ENCODE assay signal across 13 mouse cellular contexts in the genomic region with DNA sequence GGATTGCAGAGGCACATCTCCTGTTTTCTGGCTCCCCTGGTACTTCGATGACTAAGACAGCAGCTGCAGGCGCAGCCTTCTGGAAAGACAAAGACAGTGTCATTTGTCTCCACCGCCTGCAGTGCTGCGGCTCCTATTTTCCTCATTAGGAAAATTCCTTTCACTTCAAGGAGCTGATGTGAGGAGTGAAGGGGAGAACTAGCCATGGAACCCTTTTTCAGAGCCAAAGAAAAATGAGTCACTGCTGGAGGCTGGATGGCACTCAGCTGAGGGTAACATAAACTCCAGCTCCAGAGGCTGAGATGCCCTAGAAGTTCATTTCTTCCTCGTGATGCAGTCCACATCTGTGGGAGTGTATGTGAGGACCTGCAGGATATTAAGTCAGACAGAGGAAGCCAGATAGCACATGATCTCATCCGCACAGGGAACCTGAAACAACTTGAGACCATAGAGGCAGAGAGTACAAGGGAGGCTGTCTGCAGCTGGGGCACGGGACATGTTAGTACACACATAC. TPM values are rescaled to one million over a fixed set of nuclear protein-coding genes. Genes with fewer than 3 reads are reported as not detected.
A peak's percentile ranks its signal among the peaks of the same experiment; 100 is the strongest.
DNase-seq lines count a peak whose midpoint lies in the region; ATAC-seq and TF ChIP-seq lines count a peak whose summit lies in the region.
"Had no signal": no experiment of that assay in that cellular context is flagged by ENCODE, and none has a peak within 500 bp of the region (broad histone marks: within the 10 kb centered on the region; RNA-seq: fewer than 3 reads in every experiment).

No protein-coding gene starts in this region.

- TF ChIP-seq CTCF in heart, adult 2 months (IDR thresholded peaks at IDR 0.05) = no peak

- H3K27me3 ChIP-seq in heart, adult 2 months (ENCODE audit: control insufficient read depth, insufficient read depth, low read length) = no peaks in the 10 kb centered on the region
- H3K27me3 ChIP-seq in heart, embryonic 11.5 days (ENCODE audit: control insufficient read depth, insufficient read depth, low read length) = no peaks in the 10 kb centered on the region
- no peaks in the 10 kb centered on the region for H3K27me3 ChIP-seq in hindbrain, embryonic 15.5 days
- H3K27me3 ChIP-seq: CH12.LX; embryonic facial prominence, embryonic 12.5 days; limb, embryonic 12.5 days had no signal

- no peak for ATAC-seq in heart, embryonic 11.5 days (replicated peaks; ENCODE audit: insufficient number of reproducible peaks, low FRiP score, low TSS enrichment)
- ATAC-seq in hindbrain, embryonic 15.5 days (ENCODE audit: low FRiP score, low read depth) = 0 out of 2 replicates have a peak, but pooled peaks have one; percentile 71

- DNase-seq in heart, adult 2 months = peak in 1 of 2 experiments; percentile 22
- peak; percentile 51 for DNase-seq in right cerebral cortex, adult 18-20 months
- DNase-seq in right cerebral cortex, postnatal 14 days = no peak
- DNase-seq in ovary, adult 18-20 months (ENCODE audit: low spot score) = no peak
- DNase-seq in kidney, adult 18-20 months = no peak
- DNase-seq in urinary bladder, adult 18-20 months (ENCODE audit: low spot score in 2 of 2) = no peak
- DNase-seq: adrenal gland, adult 2 months had no signal

- H3K4me1 ChIP-seq in heart, adult 2 months (ENCODE audit: control insufficient read depth, insufficient read depth, low read length) = peaks cover 4% of the 10 kb centered on the region
- H3K4me1 ChIP-seq in heart, embryonic 11.5 days (ENCODE audit: control insufficient read depth, insufficient read depth, low read length) = no peaks in the 10 kb centered on the region
- H3K4me1 ChIP-seq in hindbrain, embryonic 15.5 days (replicated peaks) = 0 out of 2 replicates have a peak, but pooled peaks cover 3% of the 10 kb centered on the region
- H3K4me1 ChIP-seq: embryonic facial prominence, embryonic 12.5 days; limb, embryonic 12.5 days had no signal

- WGBS in heart, adult 2 months = 40% methylated on average over 7 of the region's 7 CpGs
- 53% methylated on average over 7 of the region's 7 CpGs for WGBS in heart, embryonic 11.5 days (ENCODE audit: insufficient replicate concordance)
- 55% methylated on average over 7 of the region's 7 CpGs for WGBS in hindbrain, embryonic 15.5 days

- no peak overlapping the region for H3K4me3 ChIP-seq in heart, adult 2 months
- H3K4me3 ChIP-seq in heart, embryonic 11.5 days (ENCODE audit: low read depth, low read length) = no peak overlapping the region
- no peak overlapping the region for H3K4me3 ChIP-seq in hindbrain, embryonic 15.5 days
- H3K4me3 ChIP-seq: embryonic facial prominence, embryonic 12.5 days; limb, embryonic 12.5 days; megakaryocyte, embryonic 14.5 days had no signal

- no peak overlapping the region for H3K4me2 ChIP-seq in heart, embryonic 11.5 days
- H3K4me2 ChIP-seq in hindbrain, embryonic 15.5 days = peak overlapping the region; percentile 28
- H3K4me2 ChIP-seq: embryonic facial prominence, embryonic 12.5 days; limb, embryonic 12.5 days had no signal

- H3K36me3 ChIP-seq in heart, adult 2 months (ENCODE audit: control insufficient read depth, insufficient read depth, low read length) = no peaks in the 10 kb centered on the region
- H3K36me3 ChIP-seq in heart, embryonic 11.5 days (ENCODE audit: control insufficient read depth, insufficient read depth, low read length) = no peaks in the 10 kb centered on the region
- H3K36me3 ChIP-seq in hindbrain, embryonic 15.5 days = no peaks in the 10 kb centered on the region
- H3K36me3 ChIP-seq: embryonic facial prominence, embryonic 12.5 days; limb, embryonic 12.5 days had no signal

- no peak for TF ChIP-seq EP300 in heart, adult 2 months (IDR thresholded peaks at IDR 0.05; ENCODE audit: insufficient read depth, low read depth, low read length)

- intact Hi-C loops in heart, adult 2 months (cut with DNase I) = loop anchor here (5.0 kb wide), 1 partner anchor 36 kb away; the partner anchor contains the start of gene Nyx

- TF ChIP-seq POLR2A in heart, adult 2 months (IDR thresholded peaks at IDR 0.05; ENCODE audit: insufficient read depth, low read depth, low read length) = 0 out of 2 replicates have a peak, but pooled peaks have one; percentile 35

- no peaks in the 10 kb centered on the region for H3K79me2 ChIP-seq in heart, adult 2 months (replicated peaks; ENCODE audit: control insufficient read depth, insufficient read depth, low read length)

- H3K27ac ChIP-seq in heart, adult 2 months = peak overlapping the region; percentile 76
- H3K27ac ChIP-seq in heart, embryonic 11.5 days (ENCODE audit: low read depth, low read length) = no peak overlapping the region
- peak overlapping the region; percentile 73 for H3K27ac ChIP-seq in hindbrain, embryonic 15.5 days (replicated peaks)
- H3K27ac ChIP-seq: embryonic facial prominence, embryonic 12.5 days; limb, embryonic 12.5 days had no signal

- peak overlapping the region; percentile 24; the same call in 1 of the 2 replicates for H3K9ac ChIP-seq in heart, adult 2 months (ENCODE audit: low read depth, low read length)
- no peak overlapping the region for H3K9ac ChIP-seq in heart, embryonic 11.5 days (ENCODE audit: low read depth, low read length)
- no peak overlapping the region for H3K9ac ChIP-seq in hindbrain, embryonic 15.5 days
- H3K9ac ChIP-seq: embryonic facial prominence, embryonic 12.5 days; limb, embryonic 12.5 days had no signal

- H3K9me3 ChIP-seq in heart, embryonic 11.5 days (replicated peaks; ENCODE audit: control insufficient read depth, low read length) = no peaks in the 10 kb centered on the region
- no peaks in the 10 kb centered on the region for H3K9me3 ChIP-seq in hindbrain, embryonic 15.5 days
- H3K9me3 ChIP-seq: embryonic facial prominence, embryonic 12.5 days; limb, embryonic 12.5 days had no signal

RNA-seq across cellular contexts. Expression of gene Nyx, which starts 37.0 kb away (rescaled TPM):
- total RNA-seq in heart, adult 2 months (2021) = under 1 TPM; 0.23 TPM
- 0.14 and 0.20 TPM in 2 replicates for polyA plus RNA-seq in heart, adult 2 months (2012; rRNA removed)
- polyA plus RNA-seq in heart, embryonic 11.5 days (2014; fragmentation: Nextera tagmentation; extraction: Ambion mirVana) = 0.06 TPM in 1 of 2 replicates, not detected in the other
- polyA plus RNA-seq in hindbrain, embryonic 15.5 days (2015; fragmentation: Nextera tagmentation; extraction: Ambion mirVana) = 0.31 and 0.35 TPM in 2 replicates
